Mouse (Mus musculus) heart, embryonic 11.5 days (tissue): ENCODE results near the gene Tmem126a. TPM values are rescaled to one million over a fixed set of nuclear protein-coding genes. Genes with fewer than 3 reads are reported as not detected.

Source experiments
- ATAC-seq: fragments of 200-750 bp; cut with Nextera tagmentation; replicated peaks from 2 replicates; pipeline ENCODE4 v1.8.0; 2017; ENCODE audit warnings: moderate library complexity; ENCODE audit not compliant: insufficient number of reproducible peaks, low FRiP score, low TSS enrichment
- H3K27ac ChIP-seq: fragments of 300-500 bp; sonication (generic); 2 replicates; pipeline ENCODE4 v1.5.1; 2014; ENCODE audit warnings: mild to moderate bottlenecking, low read depth, low read length
- H3K27me3 ChIP-seq: fragments of 300-500 bp; sonication (generic); 2 replicates; pipeline ENCODE4 v1.6.1; 2014; ENCODE audit warnings: mild to moderate bottlenecking, low read length, mixed read lengths; ENCODE audit not compliant: control insufficient read depth, insufficient read depth
- H3K36me3 ChIP-seq: fragments of 300-500 bp; sonication (generic); 2 replicates; pipeline ENCODE4 v1.6.1; 2014; ENCODE audit warnings: mild to moderate bottlenecking, low read length, moderate library complexity, mixed read lengths; ENCODE audit not compliant: control insufficient read depth, insufficient read depth
- H3K4me1 ChIP-seq: fragments of 300-500 bp; sonication (generic); 2 replicates; pipeline ENCODE4 v1.6.1; 2014; ENCODE audit warnings: low read length; ENCODE audit not compliant: control insufficient read depth, insufficient read depth
- H3K4me2 ChIP-seq: fragments of 300-500 bp; sonication (generic); 2 replicates; pipeline ENCODE4 v1.6.1; 2014; ENCODE audit warnings: mild to moderate bottlenecking, moderate library complexity
- H3K4me3 ChIP-seq: fragments of 300-500 bp; sonication (generic); 2 replicates; pipeline ENCODE4 v1.5.1; 2014; ENCODE audit warnings: low read depth, low read length
- H3K9ac ChIP-seq: fragments of 300-500 bp; sonication (generic); 2 replicates; pipeline ENCODE4 v1.6.1; 2014; ENCODE audit warnings: mild to moderate bottlenecking, low read depth, low read length, moderate library complexity
- H3K9me3 ChIP-seq: fragments of 300-500 bp; sonication (generic); replicated peaks from 2 replicates; pipeline ENCODE4 v1.6.1; 2016; ENCODE audit warnings: low read length; ENCODE audit not compliant: control insufficient read depth
- WGBS: fragments of 180-500 bp; shearing (Covaris S2); extraction: QIAGEN DNeasy Blood & Tissue Kit; methylation state at CpG from one replicate; pipeline ENCODE4 v1.1.7; 2014; ENCODE audit not compliant: insufficient replicate concordance; 5-methylcytosine and 5-hydroxymethylcytosine counted together
- polyA plus RNA-seq: library from polyadenylated mRNA; unstranded; fragments of >200 nt; fragmentation: Nextera tagmentation; extraction: Ambion mirVana; gene quantifications from 2 replicates; pipeline ENCODE4 v1.2.1, GENCODE M21; 2014

Gene Tmem126a
- 106 and 113 TPM in 2 replicates for polyA plus RNA-seq

- H3K9ac ChIP-seq = peak within 1 kb of the TSS; percentile 86
- 0 out of 2 replicates have a peak, but pooled peaks cover 6% of the 10 kb centered on the region for H3K4me1 ChIP-seq
- H3K36me3 ChIP-seq = peaks cover 6% of the 10 kb centered on the region
- peak within 1 kb of the TSS; percentile 87 for H3K27ac ChIP-seq
- ATAC-seq = peak; percentile 96
- 0 out of 2 replicates have a peak, but pooled peaks cover 3% of the 10 kb centered on the region for H3K27me3 ChIP-seq
- WGBS = under 1% methylated on average over 41 of the region's 41 CpGs
- peak within 1 kb of the TSS; percentile 79 for H3K4me3 ChIP-seq
- no peaks in the 10 kb centered on the region for H3K9me3 ChIP-seq
- peak within 1 kb of the TSS; percentile 68 for H3K4me2 ChIP-seq
Measured at GRCm38 (mm10) chr7:90456845-90457468, at the start of gene Tmem126a. Gene Tmem126a (minus strand): TSS chr7:90457229.

- Histone ChIP-seq H3K4me3 (no peak overlapping the region), H3K27me3 (no peaks in the 10 kb centered on the region; the same call in 1 of the 2 replicates), H3K27ac (no peak overlapping the region), H3K36me3 (no peaks in the 10 kb centered on the region), H3K4me2 (no peak overlapping the region), H3K9ac (no peak overlapping the region), H3K4me1 (no peaks in the 10 kb centered on the region), H3K9me3 (no peaks in the 10 kb centered on the region)
- 80% methylated on average over 2 of the region's 2 CpGs for WGBS
- ATAC-seq = no peak
Measured at GRCm38 (mm10) chr7:90482607-90483006, 25.6 kb upstream of the Tmem126a start.

- H3K4me2 ChIP-seq = peak within 1 kb of the TSS; percentile 71
- no peaks in the 10 kb centered on the region for H3K36me3 ChIP-seq
- under 1% methylated on average over 32 of the region's 32 CpGs for WGBS
- no peaks in the 10 kb centered on the region for H3K4me1 ChIP-seq
- H3K9me3 ChIP-seq = no peaks in the 10 kb centered on the region
- H3K27ac ChIP-seq = peak within 1 kb of the TSS; percentile 42
- peak; percentile 74 for ATAC-seq
- no peaks in the 10 kb centered on the region; the same call in 1 of the 2 replicates for H3K27me3 ChIP-seq
- H3K9ac ChIP-seq = peak within 1 kb of the TSS; percentile 79
- peak within 1 kb of the TSS; percentile 74 for H3K4me3 ChIP-seq
Measured at GRCm38 (mm10) chr7:90476313-90477245, 19.6 kb upstream of the Tmem126a start, which contains the start of gene Dlg2. Gene Dlg2 (plus strand): TSS chr7:90476672.

- Histone ChIP-seq H3K27ac (peak within 1 kb of the TSS; percentile 42), H3K27me3 (no peaks in the 10 kb centered on the region; the same call in 1 of the 2 replicates), H3K9ac (peak within 1 kb of the TSS; percentile 79), H3K36me3 (no peaks in the 10 kb centered on the region), H3K4me2 (peak within 1 kb of the TSS; percentile 71), H3K9me3 (no peaks in the 10 kb centered on the region), H3K4me3 (peak within 1 kb of the TSS; percentile 74), H3K4me1 (no peaks in the 10 kb centered on the region)
- under 1% methylated on average over 36 of the region's 36 CpGs for WGBS
- peak; percentile 100 for ATAC-seq
Measured at GRCm38 (mm10) chr7:90475793-90476312, 18.8 kb upstream of the Tmem126a start, which contains the start of gene Tmem126b. Gene Tmem126b (minus strand): TSS chr7:90476001.

GRCm38 (mm10) chr7:90473511-90473910 lies 16.5 kb upstream of the Tmem126a start:
- 35% methylated on average over 2 of the region's 2 CpGs for WGBS

GRCm38 (mm10) chr7:90461441-90461840 lies 4.4 kb upstream of the Tmem126a start:
- WGBS = 82% methylated on average over 5 of the region's 5 CpGs
- H3K9me3 ChIP-seq = no peaks in the 10 kb centered on the region
- no peak overlapping the region for H3K27ac ChIP-seq
- no peak overlapping the region for H3K4me3 ChIP-seq
- no peaks in the 10 kb centered on the region for H3K36me3 ChIP-seq
- no peak overlapping the region for H3K4me2 ChIP-seq
- 0 out of 2 replicates have a peak, but pooled peaks cover 3% of the 10 kb centered on the region for H3K27me3 ChIP-seq
- no peaks in the 10 kb centered on the region for H3K4me1 ChIP-seq
- ATAC-seq = no peak
- no peak overlapping the region for H3K9ac ChIP-seq

More at GRCm38 (mm10) chr7:90473511-90473910, 16.5 kb upstream of the Tmem126a start:
- no peak overlapping the region for H3K9ac ChIP-seq
- H3K9me3 ChIP-seq = no peaks in the 10 kb centered on the region
- ATAC-seq = no peak
- no peak overlapping the region for H3K4me3 ChIP-seq
- no peak overlapping the region for H3K4me2 ChIP-seq
- no peaks in the 10 kb centered on the region for H3K4me1 ChIP-seq
- H3K36me3 ChIP-seq = no peaks in the 10 kb centered on the region
- no peak overlapping the region for H3K27ac ChIP-seq
- H3K27me3 ChIP-seq = no peaks in the 10 kb centered on the region; the same call in 1 of the 2 replicates

- H3K27me3 ChIP-seq = 0 out of 2 replicates have a peak, but pooled peaks cover 3% of the 10 kb centered on the region
- no peak overlapping the region for H3K9ac ChIP-seq
- no peaks in the 10 kb centered on the region for H3K9me3 ChIP-seq
- no peak for ATAC-seq
- 0 out of 2 replicates have a peak, but pooled peaks cover 2% of the 10 kb centered on the region for H3K4me1 ChIP-seq
- WGBS = 14% methylated on average over 14 of the region's 14 CpGs
- no peak overlapping the region for H3K4me3 ChIP-seq
- peak overlapping the region; percentile 29; the same call in 1 of the 2 replicates for H3K4me2 ChIP-seq
- H3K36me3 ChIP-seq = no peaks in the 10 kb centered on the region
- no peak overlapping the region for H3K27ac ChIP-seq
Measured at GRCm38 (mm10) chr7:90460930-90461329, 3.9 kb upstream of the Tmem126a start.

- WGBS = 37% methylated on average over 10 of the region's 10 CpGs
- no peak overlapping the region for H3K27ac ChIP-seq
- H3K4me3 ChIP-seq = no peak overlapping the region
- 0 out of 2 replicates have a peak, but pooled peaks cover 6% of the 10 kb centered on the region for H3K4me1 ChIP-seq
- H3K4me2 ChIP-seq = no peak overlapping the region
- no peak overlapping the region for H3K9ac ChIP-seq
- no peak for ATAC-seq
- no peaks in the 10 kb centered on the region for H3K36me3 ChIP-seq
- 0 out of 2 replicates have a peak, but pooled peaks cover 3% of the 10 kb centered on the region for H3K27me3 ChIP-seq
- no peaks in the 10 kb centered on the region for H3K9me3 ChIP-seq
Measured at GRCm38 (mm10) chr7:90460330-90460729, 3.3 kb upstream of the Tmem126a start.
